Mouse (Mus musculus) forebrain, embryonic 10.5 days (tissue): ENCODE measurements at regions not wholly inside any gene's neighbourhood (a gene's known extent, or its start where the extent isn't known, plus 50 kb on each side); places are given as distances from the start of the nearest gene placed in this dataset.

Experiments used
- DNase-seq: peaks from one replicate; pipeline ENCODE4 v3.0.0-alpha.2; 2017; ENCODE audit warnings: low spot score; ENCODE audit errors: extremely low spot score
- H3K27ac ChIP-seq: fragments of 300-500 bp; sonication (generic); 2 replicates; pipeline ENCODE4 v1.5.1; 2016; ENCODE audit warnings: mild to moderate bottlenecking
- H3K27me3 ChIP-seq: fragments of 300-500 bp; sonication (generic); 2 replicates; pipeline ENCODE4 v1.6.1; 2016; ENCODE audit warnings: mild to moderate bottlenecking; ENCODE audit not compliant: poor library complexity, severe bottlenecking
- H3K36me3 ChIP-seq: fragments of 300-500 bp; sonication (generic); replicated peaks from 2 replicates; pipeline ENCODE4 v1.6.1; 2016; ENCODE audit warnings: mild to moderate bottlenecking, moderate library complexity
- H3K4me1 ChIP-seq: fragments of 300-500 bp; sonication (generic); 2 replicates; pipeline ENCODE4 v1.6.1; 2016
- H3K4me3 ChIP-seq: fragments of 300-500 bp; sonication (generic); 2 replicates; pipeline ENCODE4 v1.5.1; 2016; ENCODE audit warnings: mild to moderate bottlenecking, moderate library complexity
- H3K9me3 ChIP-seq: fragments of 300-500 bp; sonication (generic); 2 replicates; pipeline ENCODE4 v1.6.1; 2016; ENCODE audit warnings: mild to moderate bottlenecking, moderate library complexity
- WGBS: fragments of 180-500 bp; shearing (Covaris S2); methylation state at CpG from one replicate; pipeline ENCODE4 v1.1.7; 2016; 5-methylcytosine and 5-hydroxymethylcytosine counted together

DNA sequence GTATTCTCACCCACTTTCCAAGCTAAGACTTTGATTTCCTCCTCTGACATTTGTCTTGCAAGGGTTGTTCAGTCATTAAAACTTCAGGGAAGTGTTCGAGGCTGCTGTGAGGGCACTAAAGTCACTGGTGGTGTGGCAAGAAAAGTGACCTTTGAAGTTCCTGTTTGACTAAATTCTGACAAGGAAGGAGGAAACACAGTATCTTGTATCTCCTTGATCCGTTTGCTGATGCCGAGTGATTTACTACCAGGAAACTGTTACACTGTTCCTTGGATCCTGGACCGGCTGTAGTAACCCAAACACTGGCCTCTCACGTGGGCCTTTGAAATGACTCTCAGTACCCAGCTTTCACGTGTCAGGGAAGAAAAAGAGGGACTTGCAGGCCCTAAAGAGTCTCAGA is 53.5 kb upstream of the Ralgapa2 start:
- H3K27ac ChIP-seq = no peak overlapping the region
- H3K9me3 ChIP-seq = no peaks in the 10 kb centered on the region
- no peaks in the 10 kb centered on the region for H3K27me3 ChIP-seq
- H3K4me3 ChIP-seq = no peak overlapping the region
- 82% methylated on average over 6 of the region's 6 CpGs for WGBS
- H3K4me1 ChIP-seq = peaks cover 8% of the 10 kb centered on the region; the same call in 1 of the 2 replicates
- DNase-seq = no peak
- no peaks in the 10 kb centered on the region for H3K36me3 ChIP-seq

- Histone ChIP-seq H3K4me3 (no peak overlapping the region), H3K36me3 (no peaks in the 10 kb centered on the region), H3K4me1 (peaks cover 5% of the 10 kb centered on the region; the same call in 1 of the 2 replicates), H3K27ac (no peak overlapping the region), H3K27me3 (no peaks in the 10 kb centered on the region), H3K9me3 (no peaks in the 10 kb centered on the region)
- no peak for DNase-seq
- 84% methylated on average over 11 of the region's 11 CpGs for WGBS
Measured at GRCm38 (mm10) chr2:146568171-146568842, 56.2 kb upstream of the Ralgapa2 start.

DNA sequence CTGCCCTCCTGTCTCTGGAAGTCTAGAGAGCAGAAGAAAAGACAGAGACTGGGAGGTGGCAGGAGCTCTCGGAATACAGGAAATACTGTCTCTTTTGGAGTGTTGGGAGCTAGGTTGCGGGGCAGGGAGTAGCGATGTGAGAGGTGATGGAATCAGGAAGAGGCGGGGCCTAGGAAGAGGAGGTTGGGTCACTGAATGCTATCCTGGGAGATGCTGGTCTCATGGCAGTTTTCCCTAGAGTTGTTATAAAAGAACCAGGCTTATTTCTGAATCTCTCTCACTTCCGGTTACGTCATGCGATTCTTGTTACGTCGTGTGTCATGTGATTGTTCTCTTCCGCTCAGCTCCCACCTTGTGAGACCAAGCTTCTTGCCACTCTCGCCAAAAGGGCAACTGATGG is 58.9 kb upstream of the Ralgapa2 start:
- no peak for DNase-seq
- WGBS = 96% methylated on average over 11 of the region's 11 CpGs
- Histone ChIP-seq H3K27ac (no peak overlapping the region), H3K9me3 (no peaks in the 10 kb centered on the region), H3K36me3 (no peaks in the 10 kb centered on the region), H3K27me3 (no peaks in the 10 kb centered on the region), H3K4me1 (peaks cover 6% of the 10 kb centered on the region; the same call in 1 of the 2 replicates), H3K4me3 (no peak overlapping the region)

- H3K36me3 ChIP-seq = no peaks in the 10 kb centered on the region
- no peaks in the 10 kb centered on the region for H3K9me3 ChIP-seq
- no peaks in the 10 kb centered on the region for H3K27me3 ChIP-seq
- H3K4me1 ChIP-seq = peaks cover 7% of the 10 kb centered on the region; the same call in 1 of the 2 replicates
- no peak overlapping the region for H3K4me3 ChIP-seq
- 93% methylated on average over 9 of the region's 9 CpGs for WGBS
- no peak for DNase-seq
- H3K27ac ChIP-seq = no peak overlapping the region
Measured at GRCm38 (mm10) chr2:146571857-146572256, 59.7 kb upstream of the Ralgapa2 start.

DNA sequence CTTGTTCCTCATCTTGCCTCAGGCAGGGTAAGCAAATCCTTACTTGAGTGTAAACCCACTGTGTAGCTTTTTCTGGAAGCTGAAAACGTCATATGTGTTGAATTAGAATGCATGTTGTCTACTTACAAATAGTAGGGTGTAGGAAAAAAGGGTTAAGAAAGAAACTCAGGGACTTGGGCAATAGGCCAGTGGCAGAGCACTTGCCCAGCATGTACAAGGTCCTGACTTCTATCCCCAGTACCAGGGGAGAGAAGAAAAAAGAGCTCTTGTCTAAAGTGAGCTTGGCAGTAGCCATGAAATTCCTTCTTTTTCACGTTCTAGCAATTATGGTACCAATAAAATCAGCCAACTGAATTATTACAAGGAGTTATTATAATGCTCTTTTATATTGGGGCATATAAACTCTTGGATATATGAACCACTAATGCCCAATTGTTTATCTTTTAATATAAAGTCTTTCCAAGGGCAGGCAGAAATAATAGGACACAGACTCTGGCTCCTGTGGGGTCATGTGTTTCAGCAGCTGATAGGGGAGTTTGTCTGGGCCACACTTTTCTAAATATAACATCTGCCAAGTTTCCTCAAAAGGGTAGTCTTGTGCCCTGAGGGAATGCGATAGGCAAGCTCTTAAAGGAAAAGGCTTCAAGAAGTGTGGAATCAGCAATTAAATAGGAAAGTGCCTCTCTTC is 63.6 kb upstream of the Ralgapa2 start:
- 74% methylated on average over 3 of the region's 3 CpGs for WGBS
- H3K4me1 ChIP-seq = peaks cover 7% of the 10 kb centered on the region; the same call in 1 of the 2 replicates
- H3K4me3 ChIP-seq = no peak overlapping the region
- no peaks in the 10 kb centered on the region for H3K27me3 ChIP-seq
- H3K36me3 ChIP-seq = no peaks in the 10 kb centered on the region
- H3K27ac ChIP-seq = no peak overlapping the region
- DNase-seq = no peak
- no peaks in the 10 kb centered on the region for H3K9me3 ChIP-seq

- Histone ChIP-seq H3K9me3 (no peaks in the 10 kb centered on the region), H3K4me1 (peaks cover 7% of the 10 kb centered on the region; the same call in 1 of the 2 replicates), H3K27me3 (no peaks in the 10 kb centered on the region), H3K27ac (no peak overlapping the region), H3K36me3 (no peaks in the 10 kb centered on the region), H3K4me3 (no peak overlapping the region)
- DNase-seq = no peak
- WGBS = 73% methylated on average over 4 of the region's 4 CpGs
Measured at GRCm38 (mm10) chr2:146576298-146576905, 64.3 kb upstream of the Ralgapa2 start.

DNA sequence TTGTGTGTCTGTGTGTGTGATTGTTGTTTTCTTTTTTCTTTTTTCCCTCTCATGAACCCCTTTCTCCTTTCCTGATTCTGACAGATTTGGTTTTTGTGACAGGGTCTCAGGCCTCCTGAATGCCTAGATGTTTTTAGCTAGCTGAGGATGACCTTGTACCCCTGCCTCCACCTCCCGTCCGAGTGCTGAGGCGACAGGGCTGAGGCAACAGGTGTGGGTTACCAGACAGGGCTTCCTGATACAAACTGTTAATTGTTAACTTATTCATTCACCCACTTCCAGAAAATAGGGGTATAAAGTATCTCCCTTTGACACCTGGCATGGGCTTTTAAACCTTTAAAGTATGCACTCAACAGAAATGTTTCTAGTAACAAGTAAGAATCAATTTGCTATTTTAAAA is 65.0 kb upstream of the Ralgapa2 start:
- no peaks in the 10 kb centered on the region for H3K27me3 ChIP-seq
- no peak overlapping the region for H3K27ac ChIP-seq
- 69% methylated on average over 3 of the region's 3 CpGs for WGBS
- DNase-seq = no peak
- H3K4me3 ChIP-seq = no peak overlapping the region
- peaks cover 7% of the 10 kb centered on the region; the same call in 1 of the 2 replicates for H3K4me1 ChIP-seq
- no peaks in the 10 kb centered on the region for H3K36me3 ChIP-seq
- H3K9me3 ChIP-seq = no peaks in the 10 kb centered on the region

DNA sequence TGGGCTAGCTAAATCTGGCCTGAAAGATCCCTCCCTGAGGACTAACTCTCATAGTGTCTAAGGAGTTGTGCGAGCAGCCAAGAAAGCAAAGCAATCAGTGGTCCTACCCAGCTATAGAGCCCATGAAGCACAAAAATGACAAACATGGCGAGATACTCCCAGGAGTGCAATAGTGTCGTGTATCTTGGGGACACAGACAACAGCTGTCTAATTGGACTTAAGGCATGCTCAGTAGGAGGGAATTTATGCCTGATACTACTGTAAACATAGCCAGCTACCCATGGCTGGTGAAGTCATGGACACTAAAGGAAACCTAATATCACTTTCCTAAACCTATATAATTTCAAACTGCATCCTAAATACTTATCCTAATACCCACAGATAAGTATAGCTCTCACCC is 69.1 kb upstream of the Ralgapa2 start:
- Histone ChIP-seq H3K27me3 (no peaks in the 10 kb centered on the region), H3K4me1 (no peaks in the 10 kb centered on the region), H3K36me3 (no peaks in the 10 kb centered on the region), H3K4me3 (no peak overlapping the region), H3K9me3 (no peaks in the 10 kb centered on the region), H3K27ac (no peak overlapping the region)
- no peak for DNase-seq
- 88% methylated on average over 3 of the region's 3 CpGs for WGBS

DNA sequence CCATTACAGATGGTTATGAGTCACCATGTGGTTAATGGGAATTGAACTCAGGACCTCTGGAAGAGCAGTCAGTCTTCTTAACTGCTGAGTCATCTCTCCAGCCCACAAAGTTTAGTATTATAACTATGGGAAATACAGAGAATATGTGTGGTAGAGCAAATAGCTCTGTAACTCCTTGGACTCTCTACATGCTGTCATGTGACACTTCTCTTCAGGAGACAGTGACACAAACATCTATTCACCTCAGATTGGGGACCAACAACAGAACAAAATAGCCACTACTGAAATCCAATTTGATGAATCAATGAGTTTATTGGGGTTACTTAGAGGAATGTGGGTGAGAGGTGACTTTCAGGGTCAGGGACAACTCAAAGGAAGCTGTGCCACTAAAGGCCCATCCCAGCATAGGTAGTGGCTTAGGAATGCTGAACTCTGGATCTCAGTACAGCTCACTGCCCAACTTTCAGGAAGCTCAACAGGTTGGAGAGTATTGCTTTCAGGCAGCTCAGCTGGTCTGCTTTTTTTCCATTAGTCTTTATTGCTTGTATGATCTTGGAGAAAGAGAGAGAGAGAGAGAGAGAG is 71.8 kb upstream of the Ralgapa2 start:
- H3K4me3 ChIP-seq = no peak overlapping the region
- H3K27me3 ChIP-seq = no peaks in the 10 kb centered on the region
- H3K4me1 ChIP-seq = no peaks in the 10 kb centered on the region
- H3K27ac ChIP-seq = no peak overlapping the region
- DNase-seq = no peak
- no peaks in the 10 kb centered on the region for H3K9me3 ChIP-seq
- no peaks in the 10 kb centered on the region for H3K36me3 ChIP-seq

DNA sequence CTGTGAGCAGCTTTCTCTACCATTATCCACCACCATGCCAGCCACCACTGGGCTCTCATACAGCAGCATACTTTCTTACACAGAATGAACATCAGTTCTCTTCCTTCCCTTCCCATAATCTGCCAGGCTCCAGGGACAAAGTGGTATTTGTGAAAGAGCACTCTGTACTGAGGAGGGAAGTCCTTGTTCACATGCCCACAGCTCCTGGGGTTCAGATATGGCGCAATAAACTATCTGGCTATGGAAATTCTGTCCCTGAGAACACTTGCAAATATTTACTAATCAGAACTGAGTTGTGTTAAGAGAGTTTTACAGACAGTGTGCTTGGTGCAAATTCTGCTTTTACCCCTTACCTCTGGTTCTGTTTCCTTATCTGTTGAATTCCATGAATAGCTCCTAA is 74.2 kb upstream of the Ralgapa2 start:
- H3K4me1 ChIP-seq = no peaks in the 10 kb centered on the region
- no peak for DNase-seq
- H3K36me3 ChIP-seq = no peaks in the 10 kb centered on the region
- H3K27ac ChIP-seq = no peak overlapping the region
- no peak overlapping the region for H3K4me3 ChIP-seq
- WGBS = 92% methylated on average over 1 of the region's 1 CpGs
- H3K27me3 ChIP-seq = no peaks in the 10 kb centered on the region
- H3K9me3 ChIP-seq = no peaks in the 10 kb centered on the region

DNA sequence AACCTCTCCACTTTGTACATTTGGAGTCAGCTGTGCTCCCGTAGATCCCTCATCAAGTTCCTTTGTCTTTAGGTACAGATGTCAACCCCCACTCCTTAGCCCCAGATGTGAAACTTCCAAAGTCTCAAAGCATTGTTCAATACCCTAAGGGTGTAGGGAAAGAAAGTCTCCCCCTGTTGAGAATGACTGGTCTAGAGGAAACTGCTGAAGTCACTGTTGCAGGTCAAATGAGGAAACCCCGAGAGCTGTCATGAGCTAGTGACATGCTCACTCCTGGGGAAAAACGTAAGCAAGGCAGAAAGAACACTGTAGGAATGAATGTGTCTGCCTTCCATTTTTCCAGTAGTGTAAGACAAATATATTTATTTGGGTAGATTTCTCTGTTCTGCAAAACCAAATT is 74.8 kb upstream of the Ralgapa2 start:
- Histone ChIP-seq H3K27me3 (no peaks in the 10 kb centered on the region), H3K4me3 (no peak overlapping the region), H3K4me1 (no peaks in the 10 kb centered on the region), H3K27ac (no peak overlapping the region), H3K9me3 (no peaks in the 10 kb centered on the region), H3K36me3 (no peaks in the 10 kb centered on the region)
- 76% methylated on average over 3 of the region's 3 CpGs for WGBS
- DNase-seq = no peak

- no peak overlapping the region for H3K4me3 ChIP-seq
- H3K27ac ChIP-seq = no peak overlapping the region
- 93% methylated on average over 3 of the region's 3 CpGs for WGBS
- no peaks in the 10 kb centered on the region for H3K36me3 ChIP-seq
- no peaks in the 10 kb centered on the region for H3K27me3 ChIP-seq
- no peak for DNase-seq
- H3K9me3 ChIP-seq = no peaks in the 10 kb centered on the region
- no peaks in the 10 kb centered on the region for H3K4me1 ChIP-seq
Measured at GRCm38 (mm10) chr2:146589860-146590259, 77.7 kb upstream of the Ralgapa2 start.

GRCm38 (mm10) chr2:146593291-146593690 is 81.1 kb upstream of the Ralgapa2 start:
- Histone ChIP-seq H3K27me3 (no peaks in the 10 kb centered on the region), H3K4me1 (no peaks in the 10 kb centered on the region), H3K36me3 (no peaks in the 10 kb centered on the region), H3K4me3 (no peak overlapping the region), H3K9me3 (no peaks in the 10 kb centered on the region), H3K27ac (no peak overlapping the region)
- DNase-seq = no peak
- WGBS = 82% methylated on average over 2 of the region's 2 CpGs
